Mouse (Mus musculus): ENCODE measurements around the gene Slc25a44. TPM values are rescaled to one million over a fixed set of nuclear protein-coding genes. Genes with fewer than 3 reads are reported as not detected.

Slc25a44 gene
- polyA plus RNA-seq, 1 experiment from 2014 or later = 10.6 TPM

GRCm38 (mm10) chr3:88364337-88364736, 60.6 kb downstream of the Slc25a44 start, which contains the start of gene Paqr6:
Gene Paqr6, plus strand, starts transcription at chr3:88364584.
- WGBS (ENCODE audit: insufficient replicate concordance) = 6% methylated on average over 16 of the region's 16 CpGs
- Histone ChIP-seq H3K27ac (replicated peaks) (peak within 1 kb of the TSS; percentile 94), H3K4me3 (replicated peaks) (peak within 1 kb of the TSS; percentile 59)

GRCm38 (mm10) chr3:88363700-88364099, 61.2 kb downstream of the Slc25a44 start:
- Histone ChIP-seq H3K4me3 (replicated peaks) (peak overlapping the region; percentile 59), H3K27me3 (peaks cover 36% of the 10 kb centered on the region), H3K9me3 (replicated peaks) (no peaks in the 10 kb centered on the region), H3K9ac (peak overlapping the region; percentile 56), H3K27ac (replicated peaks) (peak overlapping the region; percentile 94), H3K36me3 (replicated peaks) (peaks cover 40% of the 10 kb centered on the region), H3K4me1 (replicated peaks) (peaks cover 75% of the 10 kb centered on the region), H3K4me2 (peak overlapping the region; percentile 80)
- WGBS (ENCODE audit: insufficient replicate concordance) = 31% methylated on average over 4 of the region's 4 CpGs
- ATAC-seq (ENCODE audit: insufficient read depth) = peak; percentile 94

More at GRCm38 (mm10) chr3:88364337-88364736, 60.6 kb downstream of the Slc25a44 start, which contains the start of gene Paqr6:
- peak; percentile 62 for ATAC-seq (ENCODE audit: insufficient read depth)
- Histone ChIP-seq H3K27me3 (peaks cover 36% of the 10 kb centered on the region), H3K9ac (peak within 1 kb of the TSS; percentile 56), H3K4me1 (replicated peaks) (peaks cover 74% of the 10 kb centered on the region), H3K36me3 (replicated peaks) (peaks cover 33% of the 10 kb centered on the region), H3K9me3 (replicated peaks) (no peaks in the 10 kb centered on the region), H3K4me2 (peak within 1 kb of the TSS; percentile 80)

- no peak for ATAC-seq (ENCODE audit: insufficient read depth)
- peaks cover 28% of the 10 kb centered on the region for H3K27me3 ChIP-seq
- H3K27ac ChIP-seq (replicated peaks) = peak overlapping the region; percentile 94
- H3K36me3 ChIP-seq (replicated peaks) = peaks cover 59% of the 10 kb centered on the region
- WGBS (ENCODE audit: insufficient replicate concordance) = 68% methylated on average over 2 of the region's 2 CpGs
- H3K9ac ChIP-seq = peak overlapping the region; percentile 11; the same call in 1 of the 2 replicates
- H3K9me3 ChIP-seq (replicated peaks) = no peaks in the 10 kb centered on the region
- H3K4me2 ChIP-seq = 0 out of 2 replicates have a peak overlapping the region, but pooled peaks have one; percentile 80
- H3K4me3 ChIP-seq (replicated peaks) = no peak overlapping the region
- H3K4me1 ChIP-seq (replicated peaks) = peaks cover 69% of the 10 kb centered on the region
These were observed 63.2 kb downstream of the Slc25a44 start for GRCm38 (mm10) chr3:88361612-88362313.

- Histone ChIP-seq H3K27me3 (peaks cover 21% of the 10 kb centered on the region), H3K9me3 (replicated peaks) (no peaks in the 10 kb centered on the region), H3K27ac (replicated peaks) (0 out of 2 replicates have a peak overlapping the region, but pooled peaks have one; percentile 10), H3K4me3 (replicated peaks) (no peak overlapping the region), H3K9ac (no peak overlapping the region), H3K4me2 (no peak overlapping the region), H3K36me3 (replicated peaks) (peaks cover 66% of the 10 kb centered on the region), H3K4me1 (replicated peaks) (peaks cover 67% of the 10 kb centered on the region)
- 46% methylated on average over 6 of the region's 6 CpGs for WGBS (ENCODE audit: insufficient replicate concordance)
- ATAC-seq (ENCODE audit: insufficient read depth) = no peak
These were observed 63.8 kb downstream of the Slc25a44 start for GRCm38 (mm10) chr3:88361096-88361495.

Small RNA genes lying within 50 kb of the gene (microRNA-seq; reads per million reads assigned to microRNA genes)
- not detected for gene Mir7011

Other genes starting within 250 kb of the Slc25a44 start
- gene Rhbg, start 170.4 kb downstream of the Slc25a44 start, polyA plus RNA-seq (2015; fragmentation: Nextera tagmentation; extraction: Ambion mirVana) = 7.6 and 7.7 TPM in 2 replicates
- 0.35 and 1.3 TPM in 2 replicates for gene Gm38392, start 137.9 kb downstream of the Slc25a44 start, polyA plus RNA-seq (2015; fragmentation: Nextera tagmentation; extraction: Ambion mirVana)
- 3.6 and 4.8 TPM in 2 replicates for gene Tsacc, start 128.1 kb downstream of the Slc25a44 start, polyA plus RNA-seq (2015; fragmentation: Nextera tagmentation; extraction: Ambion mirVana)
- 243 and 252 TPM in 2 replicates for gene Cct3, start 128.0 kb downstream of the Slc25a44 start, polyA plus RNA-seq (2015; fragmentation: Nextera tagmentation; extraction: Ambion mirVana)
- gene Glmp, start 100.1 kb downstream of the Slc25a44 start, polyA plus RNA-seq (2015; fragmentation: Nextera tagmentation; extraction: Ambion mirVana) = 92.0 and 99.4 TPM in 2 replicates
- gene Tmem79, start 89.0 kb downstream of the Slc25a44 start, polyA plus RNA-seq (2015; fragmentation: Nextera tagmentation; extraction: Ambion mirVana) = 1.3 and 1.4 TPM in 2 replicates
- gene Smg5, start 88.9 kb downstream of the Slc25a44 start, polyA plus RNA-seq (2015; fragmentation: Nextera tagmentation; extraction: Ambion mirVana) = 31.8 and 38.3 TPM in 2 replicates
- gene Paqr6, start 60.6 kb downstream of the Slc25a44 start, polyA plus RNA-seq (2015; fragmentation: Nextera tagmentation; extraction: Ambion mirVana) = 5.4 and 6.2 TPM in 2 replicates
- gene Bglap3, start 52.4 kb downstream of the Slc25a44 start, polyA plus RNA-seq (2015; fragmentation: Nextera tagmentation; extraction: Ambion mirVana) = 0.28 and 0.71 TPM in 2 replicates
- gene Bglap2, start 46.4 kb downstream of the Slc25a44 start, polyA plus RNA-seq (2015; fragmentation: Nextera tagmentation; extraction: Ambion mirVana) = 0.28 TPM in 1 of 2 replicates, not detected in the other
- not detected in 2 replicates for gene Bglap, start 40.7 kb downstream of the Slc25a44 start, polyA plus RNA-seq (2015; fragmentation: Nextera tagmentation; extraction: Ambion mirVana)
- gene Pmf1, start 14.8 kb downstream of the Slc25a44 start, polyA plus RNA-seq (2015; fragmentation: Nextera tagmentation; extraction: Ambion mirVana) = 77.7 and 83.2 TPM in 2 replicates
- 25.0 and 26.2 TPM in 2 replicates for gene Sema4a, start 36.0 kb upstream of the Slc25a44 start, polyA plus RNA-seq (2015; fragmentation: Nextera tagmentation; extraction: Ambion mirVana)
- 133 and 142 TPM in 2 replicates for gene Lmna, start 84.8 kb upstream of the Slc25a44 start, polyA plus RNA-seq (2015; fragmentation: Nextera tagmentation; extraction: Ambion mirVana)
- 0.60 and 0.67 TPM in 2 replicates for gene Mex3a, start 107.3 kb upstream of the Slc25a44 start, polyA plus RNA-seq (2015; fragmentation: Nextera tagmentation; extraction: Ambion mirVana)
- 0.53 TPM in 1 of 2 replicates, not detected in the other for gene Rab25, start 123.2 kb upstream of the Slc25a44 start, polyA plus RNA-seq (2015; fragmentation: Nextera tagmentation; extraction: Ambion mirVana)
- gene Lamtor2, start 127.9 kb upstream of the Slc25a44 start, polyA plus RNA-seq (2015; fragmentation: Nextera tagmentation; extraction: Ambion mirVana) = 104 and 112 TPM in 2 replicates
- gene Ubqln4, start 128.6 kb upstream of the Slc25a44 start, polyA plus RNA-seq (2015; fragmentation: Nextera tagmentation; extraction: Ambion mirVana) = 19.8 and 20.4 TPM in 2 replicates
- gene Ssr2, start 150.7 kb upstream of the Slc25a44 start, polyA plus RNA-seq (2015; fragmentation: Nextera tagmentation; extraction: Ambion mirVana) = 190 and 206 TPM in 2 replicates
- gene Arhgef2, start 180.8 kb upstream of the Slc25a44 start, polyA plus RNA-seq (2015; fragmentation: Nextera tagmentation; extraction: Ambion mirVana) = 14.4 and 15.0 TPM in 2 replicates
- not detected in 2 replicates for gene Rxfp4, start 228.0 kb upstream of the Slc25a44 start, polyA plus RNA-seq (2015; fragmentation: Nextera tagmentation; extraction: Ambion mirVana)